Mouse (Mus musculus): Measurements from ENCODE around the gene Hif3a.

GRCm38 (mm10) chr7:17009326-17010009 lies 52.8 kb downstream of the Hif3a start:
- TF ChIP-seq CTCF (IDR thresholded peaks at IDR 0.05 in 2 of 3, conservative IDR thresholded peaks at IDR 0.05 in 1 of 3; ENCODE audit: control insufficient read depth in 1 of 3, insufficient read depth in 1 of 3, low read depth in 2 of 3, low read length in 3 of 3, poor library complexity in 1 of 3, severe bottlenecking in 1 of 3) (no peak), MAFK (IDR thresholded peaks at IDR 0.05; ENCODE audit: borderline replicate concordance, low read depth, low read length) (no peak), POLR2A (IDR thresholded peaks at IDR 0.05; ENCODE audit: control insufficient read depth in 1 of 2, insufficient read depth in 1 of 2, low read depth in 1 of 2, low read length in 2 of 2, poor library complexity in 1 of 2) (no peak), ZKSCAN1 (IDR thresholded peaks at IDR 0.05; ENCODE audit: low read depth, low read length) (no peak)

All from MEL (cell line).